Mouse (Mus musculus) ovary, adult 18-20 months (tissue): ENCODE measurements around the gene Hist1h4c.
"Not testable (repeated sequence)": the region's sequence is repeated elsewhere in the genome, so short reads cannot be mapped to it uniquely, and the experiment has no call there.

Experiments
- DNase-seq: peaks from one replicate; pipeline ENCODE4 v3.0.0; 2022; ENCODE audit warnings: low spot score, mixed read lengths

Hist1h4c gene

GRCm38 (mm10) chr13:23695514-23695913 is 2.7 kb downstream of the Hist1h4c start, which contains the start of gene Hist1h1t:
Gene Hist1h1t (plus strand): TSS chr13:23695814.
- DNase-seq: no peak

- DNase-seq: no peak
Observed at GRCm38 (mm10) chr13:23694956-23695355, 3.3 kb downstream of the Hist1h4c start.

GRCm38 (mm10) chr13:23693856-23694440 is 4.3 kb downstream of the Hist1h4c start:
- DNase-seq: no peak

GRCm38 (mm10) chr13:23689459-23689858 is 8.8 kb downstream of the Hist1h4c start:
- DNase-seq: no peak

GRCm38 (mm10) chr13:23688956-23689355 is 9.3 kb downstream of the Hist1h4c start:
- DNase-seq: no peak

- no peak for DNase-seq
Observed at GRCm38 (mm10) chr13:23687907-23688306, 10.3 kb downstream of the Hist1h4c start.

- DNase-seq: no peak
Observed at GRCm38 (mm10) chr13:23687181-23687580, 11.1 kb downstream of the Hist1h4c start.

GRCm38 (mm10) chr13:23685966-23686365 is 12.3 kb downstream of the Hist1h4c start:
- DNase-seq: no peak

- no peak for DNase-seq
Observed at GRCm38 (mm10) chr13:23685121-23685861, 13.0 kb downstream of the Hist1h4c start.

GRCm38 (mm10) chr13:23684295-23684945 is 13.8 kb downstream of the Hist1h4c start:
- DNase-seq: not testable (repeated sequence)

GRCm38 (mm10) chr13:23683755-23684281 is 14.4 kb downstream of the Hist1h4c start, which contains the start of the genes Hist1h2ac and Hist1h2bc:
Gene Hist1h2ac (minus strand): TSS chr13:23683948.
Gene Hist1h2bc (plus strand): TSS chr13:23684199.
- DNase-seq: peak; percentile 82

- DNase-seq: not testable (repeated sequence)
Observed at GRCm38 (mm10) chr13:23682947-23683754, 15.1 kb downstream of the Hist1h4c start.

GRCm38 (mm10) chr13:23682623-23682946 is 15.7 kb downstream of the Hist1h4c start:
- DNase-seq: no peak

GRCm38 (mm10) chr13:23681990-23682582 is 16.2 kb downstream of the Hist1h4c start:
- DNase-seq: no peak

- DNase-seq: no peak
Observed at GRCm38 (mm10) chr13:23662536-23662935, 35.7 kb downstream of the Hist1h4c start.

GRCm38 (mm10) chr13:23659636-23660366 is 38.5 kb downstream of the Hist1h4c start:
- no peak for DNase-seq
